Mouse (Mus musculus): ENCODE data around the gene Trim14.

DNA sequence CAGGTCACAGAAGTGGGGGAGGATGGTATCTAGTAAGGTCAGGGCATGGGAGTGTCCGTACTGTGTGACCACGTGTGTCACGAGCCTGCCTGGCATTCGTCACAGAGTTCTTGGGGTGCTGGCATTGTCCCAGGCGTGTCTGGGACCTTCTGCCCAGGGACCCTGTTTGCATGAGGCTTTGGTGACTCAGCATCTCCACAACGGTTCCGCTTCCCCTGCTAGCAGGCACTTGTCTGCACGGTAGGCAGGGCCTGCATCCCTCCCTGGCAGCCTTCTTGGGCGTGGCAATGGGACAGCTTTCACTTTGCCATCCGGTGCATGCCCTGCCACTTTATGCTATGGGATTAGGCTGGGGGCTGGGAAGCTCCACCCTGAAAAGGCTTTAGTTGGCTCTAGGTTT, 27.9 kb upstream of the Trim14 start:
- TF ChIP-seq CTCF (IDR thresholded peaks at IDR 0.05; ENCODE audit: low read depth, low read length) (no peak), POLR2AphosphoS5 (IDR thresholded peaks at IDR 0.05; ENCODE audit: insufficient replicate concordance, low read depth, low read length) (no peak), GATA1 (IDR thresholded peaks at IDR 0.05; ENCODE audit: borderline replicate concordance, low read length) (no peak), TAL1 (conservative IDR thresholded peaks at IDR 0.05; ENCODE audit: low read depth, low read length) (no peak; the same call in 1 of the 2 replicates), GATA2 (IDR thresholded peaks at IDR 0.05; ENCODE audit: borderline replicate concordance, low read depth, low read length) (no peak)
